Mouse (Mus musculus) kidney, embryonic 16.5 days (tissue): ENCODE data around the gene Slc5a10. TPM values are rescaled to one million over a fixed set of nuclear protein-coding genes. Genes with fewer than 3 reads are reported as not detected.

Experiments used
- ATAC-seq: fragments of 200-750 bp; cut with Nextera tagmentation; 2 replicates; pipeline ENCODE4 v1.8.0; 2017; ENCODE audit warnings: moderate TSS enrichment; ENCODE audit not compliant: low FRiP score, low TSS enrichment
- H3K27ac ChIP-seq: fragments of 300-500 bp; sonication (generic); 2 replicates; pipeline ENCODE4 v1.5.1; 2014; ENCODE audit warnings: low read length
- H3K27me3 ChIP-seq: fragments of 300-500 bp; sonication (generic); 2 replicates; pipeline ENCODE4 v1.6.1; 2014; ENCODE audit warnings: low read length, control low read depth, mixed read lengths; ENCODE audit not compliant: insufficient read depth
- H3K36me3 ChIP-seq: fragments of 300-500 bp; sonication (generic); 2 replicates; pipeline ENCODE4 v1.6.1; 2014; ENCODE audit warnings: low read length, control low read depth, mixed read lengths; ENCODE audit not compliant: insufficient read depth
- H3K4me1 ChIP-seq: fragments of 300-500 bp; sonication (generic); 2 replicates; pipeline ENCODE4 v1.6.1; 2014; ENCODE audit warnings: low read length, control low read depth, mixed read lengths; ENCODE audit not compliant: insufficient read depth
- H3K4me2 ChIP-seq: fragments of 300-500 bp; sonication (generic); replicated peaks from 2 replicates; pipeline ENCODE4 v1.6.1; 2014; ENCODE audit warnings: low read depth, low read length
- H3K4me3 ChIP-seq: fragments of 300-500 bp; sonication (generic); 2 replicates; pipeline ENCODE4 v1.5.1; 2014; ENCODE audit warnings: mild to moderate bottlenecking, low read length
- H3K9ac ChIP-seq: fragments of 300-500 bp; sonication (generic); replicated peaks from 2 replicates; pipeline ENCODE4 v1.6.1; 2014; ENCODE audit warnings: low read length
- H3K9me3 ChIP-seq: fragments of 300-500 bp; sonication (generic); 2 replicates; pipeline ENCODE4 v1.6.1; 2016; ENCODE audit warnings: low read length, control low read depth
- WGBS: fragments of 180-500 bp; shearing (Covaris S2); extraction: QIAGEN DNeasy Blood & Tissue Kit; methylation state at CpG from one replicate; pipeline ENCODE4 v1.1.7; 2014; 5-methylcytosine and 5-hydroxymethylcytosine counted together
- polyA plus RNA-seq: library from polyadenylated mRNA; unstranded; fragments of >200 nt; fragmentation: Nextera tagmentation; extraction: Ambion mirVana; gene quantifications from 2 replicates; pipeline ENCODE4 v1.2.1, GENCODE M21; 2015

The Slc5a10 gene
- polyA plus RNA-seq, 1 experiment from 2014 or later: 1.1 TPM

GRCm38 (mm10) chr11:61660806-61661392 lies 59.7 kb downstream of the Slc5a10 start:
- WGBS: 57% methylated on average over 7 of the region's 7 CpGs
- no peak for ATAC-seq

GRCm38 (mm10) chr11:61660001-61660400 lies 60.6 kb downstream of the Slc5a10 start:
- no peaks in the 10 kb centered on the region for H3K27me3 ChIP-seq
- no peak overlapping the region for H3K27ac ChIP-seq
- no peak for ATAC-seq
- no peak overlapping the region for H3K4me2 ChIP-seq
- 90% methylated on average over 8 of the region's 8 CpGs for WGBS
- no peaks in the 10 kb centered on the region for H3K36me3 ChIP-seq
- H3K9ac ChIP-seq: no peak overlapping the region
- 0 out of 2 replicates have a peak, but pooled peaks cover 5% of the 10 kb centered on the region for H3K4me1 ChIP-seq
- H3K4me3 ChIP-seq: no peak overlapping the region
- no peaks in the 10 kb centered on the region for H3K9me3 ChIP-seq

More at GRCm38 (mm10) chr11:61660806-61661392, 59.7 kb downstream of the Slc5a10 start:
- no peak overlapping the region for H3K9ac ChIP-seq
- no peaks in the 10 kb centered on the region for H3K36me3 ChIP-seq
- H3K9me3 ChIP-seq: no peaks in the 10 kb centered on the region
- H3K27me3 ChIP-seq: no peaks in the 10 kb centered on the region
- no peak overlapping the region for H3K4me3 ChIP-seq
- H3K27ac ChIP-seq: no peak overlapping the region
- 0 out of 2 replicates have a peak, but pooled peaks cover 5% of the 10 kb centered on the region for H3K4me1 ChIP-seq
- no peak overlapping the region for H3K4me2 ChIP-seq

GRCm38 (mm10) chr11:61659011-61659858 lies 61.4 kb downstream of the Slc5a10 start:
- Histone ChIP-seq H3K36me3 (no peaks in the 10 kb centered on the region), H3K4me3 (no peak overlapping the region), H3K9ac (no peak overlapping the region), H3K27me3 (no peaks in the 10 kb centered on the region), H3K4me1 (0 out of 2 replicates have a peak, but pooled peaks cover 5% of the 10 kb centered on the region), H3K27ac (peak overlapping the region; percentile 19; the same call in 1 of the 2 replicates), H3K9me3 (no peaks in the 10 kb centered on the region), H3K4me2 (no peak overlapping the region)
- peak; percentile 39; the same call in 1 of the 2 replicates for ATAC-seq
- WGBS: 74% methylated on average over 4 of the region's 4 CpGs

GRCm38 (mm10) chr11:61658360-61658922 lies 62.2 kb downstream of the Slc5a10 start:
- no peak for ATAC-seq
- H3K4me3 ChIP-seq: no peak overlapping the region
- H3K27me3 ChIP-seq: no peaks in the 10 kb centered on the region
- H3K4me2 ChIP-seq: no peak overlapping the region
- H3K4me1 ChIP-seq: 0 out of 2 replicates have a peak, but pooled peaks cover 5% of the 10 kb centered on the region
- H3K36me3 ChIP-seq: no peaks in the 10 kb centered on the region
- no peak overlapping the region for H3K9ac ChIP-seq
- WGBS: 86% methylated on average over 3 of the region's 3 CpGs
- H3K9me3 ChIP-seq: no peaks in the 10 kb centered on the region
- 0 out of 2 replicates have a peak overlapping the region, but pooled peaks have one; percentile 19 for H3K27ac ChIP-seq

GRCm38 (mm10) chr11:61657432-61657831 lies 63.2 kb downstream of the Slc5a10 start:
- no peak overlapping the region for H3K27ac ChIP-seq
- H3K36me3 ChIP-seq: no peaks in the 10 kb centered on the region
- no peaks in the 10 kb centered on the region for H3K9me3 ChIP-seq
- H3K4me1 ChIP-seq: peaks cover 9% of the 10 kb centered on the region; the same call in 1 of the 2 replicates
- no peak overlapping the region for H3K4me3 ChIP-seq
- H3K27me3 ChIP-seq: no peaks in the 10 kb centered on the region
- no peak for ATAC-seq
- 72% methylated on average over 2 of the region's 2 CpGs for WGBS
- no peak overlapping the region for H3K4me2 ChIP-seq
- H3K9ac ChIP-seq: no peak overlapping the region

- no peak overlapping the region for H3K9ac ChIP-seq
- H3K27ac ChIP-seq: no peak overlapping the region
- no peaks in the 10 kb centered on the region for H3K9me3 ChIP-seq
- H3K4me3 ChIP-seq: no peak overlapping the region
- no peak overlapping the region for H3K4me2 ChIP-seq
- WGBS: 72% methylated on average over 6 of the region's 6 CpGs
- H3K36me3 ChIP-seq: no peaks in the 10 kb centered on the region
- ATAC-seq: no peak
- H3K27me3 ChIP-seq: no peaks in the 10 kb centered on the region
- peaks cover 9% of the 10 kb centered on the region; the same call in 1 of the 2 replicates for H3K4me1 ChIP-seq
These were observed 64.3 kb downstream of the Slc5a10 start for GRCm38 (mm10) chr11:61656148-61656850.

GRCm38 (mm10) chr11:61655649-61656048 lies 65.0 kb downstream of the Slc5a10 start:
- no peaks in the 10 kb centered on the region for H3K27me3 ChIP-seq
- H3K27ac ChIP-seq: no peak overlapping the region
- H3K4me1 ChIP-seq: peaks cover 9% of the 10 kb centered on the region; the same call in 1 of the 2 replicates
- ATAC-seq: no peak
- WGBS: 38% methylated on average over 4 of the region's 4 CpGs
- no peak overlapping the region for H3K4me2 ChIP-seq
- no peaks in the 10 kb centered on the region for H3K9me3 ChIP-seq
- no peak overlapping the region for H3K9ac ChIP-seq
- no peaks in the 10 kb centered on the region for H3K36me3 ChIP-seq
- no peak overlapping the region for H3K4me3 ChIP-seq

- Histone ChIP-seq H3K27ac (no peak overlapping the region), H3K27me3 (no peaks in the 10 kb centered on the region), H3K9me3 (no peaks in the 10 kb centered on the region), H3K36me3 (no peaks in the 10 kb centered on the region), H3K4me3 (no peak overlapping the region), H3K4me1 (peaks cover 9% of the 10 kb centered on the region; the same call in 1 of the 2 replicates), H3K4me2 (no peak overlapping the region), H3K9ac (no peak overlapping the region)
- 86% methylated on average over 4 of the region's 4 CpGs for WGBS
- no peak for ATAC-seq
These were observed 65.8 kb downstream of the Slc5a10 start for GRCm38 (mm10) chr11:61654786-61655311.

GRCm38 (mm10) chr11:61653568-61653967 lies 67.1 kb downstream of the Slc5a10 start:
- Histone ChIP-seq H3K27me3 (no peaks in the 10 kb centered on the region), H3K4me1 (peaks cover 8% of the 10 kb centered on the region), H3K27ac (no peak overlapping the region), H3K9me3 (no peaks in the 10 kb centered on the region), H3K36me3 (no peaks in the 10 kb centered on the region), H3K4me3 (peak overlapping the region; percentile 38), H3K4me2 (peak overlapping the region; percentile 27), H3K9ac (no peak overlapping the region)
- 65% methylated on average over 2 of the region's 2 CpGs for WGBS
- no peak for ATAC-seq
